Mouse (Mus musculus): ENCODE results near the gene Prrc2c.

DNA sequence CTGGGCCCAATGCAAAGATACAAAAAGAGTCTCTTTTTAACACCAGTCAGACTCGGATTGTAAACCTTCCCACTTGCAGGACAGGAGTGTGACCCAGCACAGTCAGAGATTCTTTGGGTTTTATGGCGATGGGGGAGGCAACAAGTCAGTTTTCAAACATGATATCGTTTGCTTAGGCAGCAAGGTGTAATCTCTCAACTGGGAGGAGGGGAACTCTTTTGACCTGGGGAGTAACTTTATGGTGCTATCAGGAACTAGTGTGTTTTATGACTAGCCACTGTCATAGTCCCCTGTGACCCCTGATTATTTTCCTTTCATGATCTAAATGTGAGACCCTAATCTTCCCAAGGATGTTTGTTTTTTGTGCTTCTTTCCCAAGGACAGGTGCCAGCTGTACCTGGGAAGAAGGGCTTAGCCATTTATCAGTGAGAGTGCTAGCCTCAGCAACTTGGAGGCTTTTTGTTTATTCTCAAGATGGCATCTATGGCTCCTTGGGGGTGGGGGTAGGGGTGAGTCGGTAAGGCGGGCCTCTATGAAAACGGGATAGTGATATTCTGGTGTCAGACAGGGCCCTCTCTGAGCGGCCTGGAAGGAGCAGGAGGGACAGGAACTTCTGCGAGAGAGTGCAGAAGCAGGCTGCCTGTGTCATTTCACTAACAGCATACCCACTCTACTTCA, 39.8 kb downstream of the Prrc2c start:
- TF ChIP-seq POLR2A (IDR thresholded peaks at IDR 0.05; ENCODE audit: borderline replicate concordance, extremely low read depth, low read depth, low read length) (no peak), CTCF (IDR thresholded peaks at IDR 0.05; ENCODE audit: insufficient read depth, low read length) (no peak)
